Mouse (Mus musculus) c-Kit-negative CD71-positive TER-119-positive erythroid progenitor cells, embryonic 14.5 days (primary cell): Measurements from ENCODE around the gene Scgb1b20.
"Not testable (repeated sequence)": the region's sequence is repeated elsewhere in the genome, so short reads cannot be mapped to it uniquely, and the experiment has no call there.

Experiments
- DNase-seq: peaks from one replicate; pipeline ENCODE4 v3.0.0-alpha.2; 2013; ENCODE audit warnings: low read depth, low spot score

The Scgb1b20 gene

GRCm38 (mm10) chr7:33372934-33373333, at the start of gene Scgb1b20:
Scgb1b20 (plus strand) TSS chr7:33373234.
- not testable (repeated sequence) for DNase-seq

GRCm38 (mm10) chr7:33366222-33366621, 6.8 kb upstream of the Scgb1b20 start, which contains the start of gene Scgb2b20:
Scgb2b20 (minus strand) TSS chr7:33366322.
- not testable (repeated sequence) for DNase-seq

GRCm38 (mm10) chr7:33399749-33400148, 26.7 kb downstream of the Scgb1b20 start:
- DNase-seq: not testable (repeated sequence)

- DNase-seq: no peak
Measured at GRCm38 (mm10) chr7:33401650-33402049, 28.6 kb downstream of the Scgb1b20 start.

- DNase-seq: not testable (repeated sequence)
Measured at GRCm38 (mm10) chr7:33409681-33410080, 36.6 kb downstream of the Scgb1b20 start.
